Mouse (Mus musculus): ENCODE measurements around the gene Idi1.
"Not testable (repeated sequence)": the region's sequence is repeated elsewhere in the genome, so short reads cannot be mapped to it uniquely, and the experiment has no call there.

Idi1 gene

GRCm38 (mm10) chr13:8885445-8886184 is at the start of gene Idi1:
Idi1 (plus strand) TSS chr13:8885501.
- peak; percentile 98 for DNase-seq

- peak; percentile 43 for DNase-seq
Observed at GRCm38 (mm10) chr13:8838394-8838793, 46.9 kb upstream of the Idi1 start.

- DNase-seq: no peak
Observed at GRCm38 (mm10) chr13:8839111-8839510, 46.2 kb upstream of the Idi1 start.

- no peak for DNase-seq
Observed at GRCm38 (mm10) chr13:8839937-8840336, 45.4 kb upstream of the Idi1 start.

GRCm38 (mm10) chr13:8840941-8841340 is 44.4 kb upstream of the Idi1 start:
- DNase-seq: no peak

GRCm38 (mm10) chr13:8841846-8842245 is 43.5 kb upstream of the Idi1 start:
- not testable (repeated sequence) for DNase-seq

GRCm38 (mm10) chr13:8842273-8842672 is 43.0 kb upstream of the Idi1 start:
- DNase-seq: no peak

GRCm38 (mm10) chr13:8847702-8848101 is 37.6 kb upstream of the Idi1 start:
- DNase-seq: peak; percentile 42

- DNase-seq: peak; percentile 36
Observed at GRCm38 (mm10) chr13:8849311-8849710, 36.0 kb upstream of the Idi1 start.

GRCm38 (mm10) chr13:8853424-8853823 is 31.9 kb upstream of the Idi1 start:
- DNase-seq: no peak

- DNase-seq: no peak
Observed at GRCm38 (mm10) chr13:8854769-8855168, 30.5 kb upstream of the Idi1 start.

GRCm38 (mm10) chr13:8858453-8858852 is 26.8 kb upstream of the Idi1 start:
- no peak for DNase-seq

- no peak for DNase-seq
Observed at GRCm38 (mm10) chr13:8860861-8861260, 24.4 kb upstream of the Idi1 start.

GRCm38 (mm10) chr13:8864990-8865389 is 20.3 kb upstream of the Idi1 start:
- no peak for DNase-seq

- DNase-seq: no peak
Observed at GRCm38 (mm10) chr13:8866612-8867011, 18.7 kb upstream of the Idi1 start.

- no peak for DNase-seq
Observed at GRCm38 (mm10) chr13:8869578-8870157, 15.6 kb upstream of the Idi1 start.

GRCm38 (mm10) chr13:8870160-8870509 is 15.2 kb upstream of the Idi1 start:
- peak; percentile 17 for DNase-seq

- peak; percentile 95 for DNase-seq
Observed at GRCm38 (mm10) chr13:8870510-8871313, 14.6 kb upstream of the Idi1 start.

GRCm38 (mm10) chr13:8871314-8871962 is 13.9 kb upstream of the Idi1 start, which contains the start of gene Wdr37:
Wdr37 (minus strand) TSS chr13:8871909.
- peak; percentile 57 for DNase-seq

GRCm38 (mm10) chr13:8873776-8874175 is 11.5 kb upstream of the Idi1 start:
- DNase-seq: no peak

- DNase-seq: no peak
Observed at GRCm38 (mm10) chr13:8881611-8882010, 3.7 kb upstream of the Idi1 start.

GRCm38 (mm10) chr13:8883870-8884269 is 1.4 kb upstream of the Idi1 start:
- not testable (repeated sequence) for DNase-seq

GRCm38 (mm10) chr13:8886185-8886560 is 872 bp downstream of the Idi1 start:
- DNase-seq: no peak
